Mouse (Mus musculus) hindbrain, embryonic 16.5 days (tissue): ENCODE data around the gene Abcc12. TPM values are rescaled to one million over a fixed set of nuclear protein-coding genes. Genes with fewer than 3 reads are reported as not detected.

Experiments
- ATAC-seq: fragments of 200-750 bp; cut with Nextera tagmentation; 2 replicates; pipeline ENCODE4 v1.8.0; 2017; ENCODE audit warnings: moderate TSS enrichment, moderate library complexity
- H3K27ac ChIP-seq: fragments of 300-500 bp; sonication (generic); 2 replicates; pipeline ENCODE4 v1.5.1; 2014; ENCODE audit warnings: low read depth, mild to moderate bottlenecking, control low read depth, low read length, moderate library complexity
- H3K27me3 ChIP-seq: fragments of 300-500 bp; sonication (generic); replicated peaks from 2 replicates; pipeline ENCODE4 v1.6.1; 2014; ENCODE audit warnings: low read length; ENCODE audit not compliant: control insufficient read depth, insufficient read depth
- H3K36me3 ChIP-seq: fragments of 300-500 bp; sonication (generic); 2 replicates; pipeline ENCODE4 v1.6.1; 2014; ENCODE audit warnings: mild to moderate bottlenecking, low read length, moderate library complexity, mixed read lengths; ENCODE audit not compliant: control insufficient read depth, insufficient read depth
- H3K4me1 ChIP-seq: fragments of 300-500 bp; sonication (generic); 2 replicates; pipeline ENCODE4 v1.6.1; 2014; ENCODE audit warnings: low read depth, low read length; ENCODE audit not compliant: control insufficient read depth, insufficient read depth
- H3K4me2 ChIP-seq: fragments of 300-500 bp; sonication (generic); 2 replicates; pipeline ENCODE4 v1.6.1; 2014; ENCODE audit warnings: mild to moderate bottlenecking, low read length, control low read depth, moderate library complexity
- H3K4me3 ChIP-seq: fragments of 300-500 bp; sonication (generic); 2 replicates; pipeline ENCODE4 v1.5.1; 2014; ENCODE audit warnings: mild to moderate bottlenecking, low read length, control low read depth, moderate library complexity
- H3K9ac ChIP-seq: fragments of 300-500 bp; sonication (generic); 2 replicates; pipeline ENCODE4 v1.6.1; 2014; ENCODE audit warnings: low read depth, mild to moderate bottlenecking, control low read depth, low read length, moderate library complexity
- H3K9me3 ChIP-seq: fragments of 300-500 bp; sonication (generic); 2 replicates; pipeline ENCODE4 v1.6.1; 2014; ENCODE audit warnings: mild to moderate bottlenecking, low read length, moderate library complexity; ENCODE audit not compliant: control insufficient read depth
- WGBS: fragments of 180-500 bp; shearing (Covaris S2); extraction: QIAGEN DNeasy Blood & Tissue Kit; methylation state at CpG from one replicate; pipeline ENCODE4 v1.1.7; 2014; 5-methylcytosine and 5-hydroxymethylcytosine counted together
- polyA plus RNA-seq: library from polyadenylated mRNA; unstranded; fragments of >200 nt; fragmentation: Nextera tagmentation; extraction: Ambion mirVana; gene quantifications from 2 replicates; pipeline ENCODE4 v1.2.1, GENCODE M21; 2015

Abcc12 gene
- polyA plus RNA-seq, 1 experiment from 2014 or later = 0.26 TPM

- Histone ChIP-seq H3K36me3 (no peaks in the 10 kb centered on the region), H3K27me3 (no peaks in the 10 kb centered on the region), H3K4me1 (no peaks in the 10 kb centered on the region), H3K9ac (no peak overlapping the region), H3K4me2 (no peak overlapping the region), H3K4me3 (no peak overlapping the region), H3K27ac (no peak overlapping the region), H3K9me3 (no peaks in the 10 kb centered on the region)
- ATAC-seq = no peak
- WGBS = 64% methylated on average over 2 of the region's 2 CpGs
Observed at GRCm38 (mm10) chr8:86603174-86603573, 22.7 kb upstream of the Abcc12 start.

GRCm38 (mm10) chr8:86600311-86600710, 19.8 kb upstream of the Abcc12 start:
- WGBS = 87% methylated on average over 3 of the region's 3 CpGs
- no peak for ATAC-seq
- Histone ChIP-seq H3K9me3 (no peaks in the 10 kb centered on the region), H3K27ac (no peak overlapping the region), H3K36me3 (no peaks in the 10 kb centered on the region), H3K4me1 (no peaks in the 10 kb centered on the region), H3K9ac (no peak overlapping the region), H3K4me3 (no peak overlapping the region), H3K27me3 (no peaks in the 10 kb centered on the region), H3K4me2 (no peak overlapping the region)

DNA sequence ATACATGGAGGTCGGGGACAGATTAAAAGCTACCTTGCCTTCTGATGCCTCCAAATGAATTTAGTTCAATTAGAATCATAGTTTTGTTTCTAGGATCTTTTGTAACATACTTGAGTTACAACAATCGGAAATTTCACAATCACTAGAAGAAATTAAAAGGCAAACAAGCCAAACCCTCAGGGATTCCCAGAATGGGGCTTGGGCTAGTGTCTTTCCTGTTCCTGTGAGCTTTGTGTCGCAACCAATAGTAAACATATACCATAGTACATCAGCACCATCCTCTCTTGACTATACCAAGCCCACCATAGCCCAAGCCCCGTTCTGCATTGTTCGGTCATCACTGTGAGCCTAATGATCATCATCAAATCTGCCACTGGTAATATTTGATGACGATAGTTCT, 18.8 kb upstream of the Abcc12 start:
- Histone ChIP-seq H3K36me3 (no peaks in the 10 kb centered on the region), H3K9me3 (no peaks in the 10 kb centered on the region), H3K9ac (no peak overlapping the region), H3K27ac (no peak overlapping the region), H3K4me1 (no peaks in the 10 kb centered on the region), H3K4me3 (no peak overlapping the region), H3K4me2 (no peak overlapping the region), H3K27me3 (no peaks in the 10 kb centered on the region)
- whole genome bisulfite sequencing = 90% methylated on average over 6 of the region's 6 CpGs
- ATAC-seq = no peak

DNA sequence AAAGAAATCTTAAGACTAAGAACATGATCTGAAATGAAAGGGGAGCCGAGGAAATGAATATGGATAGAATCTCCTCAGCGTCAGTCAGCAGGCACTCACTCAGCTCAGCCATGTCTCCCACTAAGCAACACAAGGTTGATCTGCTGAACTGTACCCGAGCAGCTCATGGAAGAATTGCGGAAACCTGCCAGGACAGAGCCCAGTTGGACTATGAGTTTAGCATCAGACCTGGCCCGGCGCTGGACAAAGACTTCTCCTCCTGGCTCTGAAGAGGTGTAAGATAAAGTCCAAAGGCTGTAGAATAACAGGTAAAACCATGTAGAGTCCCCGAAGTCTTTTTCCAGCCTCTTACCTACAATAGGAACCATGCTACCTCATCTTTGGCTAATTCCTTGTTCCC, 17.2 kb upstream of the Abcc12 start:
- 91% methylated on average over 7 of the region's 7 CpGs for WGBS
- Histone ChIP-seq H3K27me3 (no peaks in the 10 kb centered on the region), H3K4me2 (no peak overlapping the region), H3K9me3 (no peaks in the 10 kb centered on the region), H3K36me3 (no peaks in the 10 kb centered on the region), H3K9ac (no peak overlapping the region), H3K4me1 (no peaks in the 10 kb centered on the region), H3K27ac (no peak overlapping the region), H3K4me3 (no peak overlapping the region)
- no peak for ATAC-seq

GRCm38 (mm10) chr8:86595671-86596070, 15.2 kb upstream of the Abcc12 start:
- ATAC-seq = no peak
- H3K9ac ChIP-seq = no peak overlapping the region
- H3K4me1 ChIP-seq = no peaks in the 10 kb centered on the region
- no peak overlapping the region for H3K27ac ChIP-seq
- no peaks in the 10 kb centered on the region for H3K36me3 ChIP-seq
- H3K4me3 ChIP-seq = no peak overlapping the region
- H3K9me3 ChIP-seq = no peaks in the 10 kb centered on the region
- H3K4me2 ChIP-seq = no peak overlapping the region
- 86% methylated on average over 5 of the region's 5 CpGs for WGBS
- no peaks in the 10 kb centered on the region for H3K27me3 ChIP-seq

DNA sequence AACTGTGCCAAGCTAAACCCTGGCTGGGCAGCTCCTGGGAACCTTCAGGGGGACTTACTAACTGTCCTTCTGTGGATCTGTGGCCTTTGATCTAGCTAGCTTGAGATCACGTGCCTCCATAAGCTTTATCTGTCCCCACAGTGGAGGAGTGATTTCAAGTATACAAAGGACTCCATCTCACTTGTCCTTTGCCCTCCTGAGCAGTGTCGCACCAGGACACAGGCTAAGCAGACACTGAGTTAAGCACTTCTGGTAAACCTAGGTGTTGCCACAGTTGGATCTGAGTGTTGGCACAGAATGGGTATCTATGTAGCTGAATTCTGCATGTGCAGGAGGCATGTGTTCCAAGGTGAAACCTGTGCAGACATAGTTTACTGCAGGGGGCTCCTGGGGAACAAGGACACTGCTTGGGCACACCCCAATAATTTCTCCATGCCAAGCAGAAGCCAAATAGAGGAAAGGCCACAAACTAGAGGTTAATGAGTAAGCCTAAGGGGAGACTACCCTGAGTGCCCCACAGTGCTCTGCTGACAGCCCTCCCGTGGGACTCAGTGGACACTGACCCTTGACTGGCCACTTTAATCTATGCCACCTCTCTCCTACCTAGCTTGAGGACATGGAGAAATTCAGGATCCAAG, 13.8 kb upstream of the Abcc12 start:
- no peak for ATAC-seq
- no peak overlapping the region for H3K4me3 ChIP-seq
- no peak overlapping the region for H3K9ac ChIP-seq
- H3K27me3 ChIP-seq = no peaks in the 10 kb centered on the region
- no peaks in the 10 kb centered on the region for H3K9me3 ChIP-seq
- H3K27ac ChIP-seq = no peak overlapping the region
- H3K4me1 ChIP-seq = no peaks in the 10 kb centered on the region
- H3K4me2 ChIP-seq = no peak overlapping the region
- no peaks in the 10 kb centered on the region for H3K36me3 ChIP-seq
- 75% methylated on average over 3 of the region's 3 CpGs for WGBS

GRCm38 (mm10) chr8:86593099-86593498, 12.6 kb upstream of the Abcc12 start:
- Histone ChIP-seq H3K36me3 (no peaks in the 10 kb centered on the region), H3K4me1 (no peaks in the 10 kb centered on the region), H3K4me3 (no peak overlapping the region), H3K27me3 (no peaks in the 10 kb centered on the region), H3K9me3 (no peaks in the 10 kb centered on the region), H3K4me2 (no peak overlapping the region), H3K27ac (no peak overlapping the region), H3K9ac (no peak overlapping the region)
- no peak for ATAC-seq
- WGBS = 73% methylated on average over 10 of the region's 10 CpGs

DNA sequence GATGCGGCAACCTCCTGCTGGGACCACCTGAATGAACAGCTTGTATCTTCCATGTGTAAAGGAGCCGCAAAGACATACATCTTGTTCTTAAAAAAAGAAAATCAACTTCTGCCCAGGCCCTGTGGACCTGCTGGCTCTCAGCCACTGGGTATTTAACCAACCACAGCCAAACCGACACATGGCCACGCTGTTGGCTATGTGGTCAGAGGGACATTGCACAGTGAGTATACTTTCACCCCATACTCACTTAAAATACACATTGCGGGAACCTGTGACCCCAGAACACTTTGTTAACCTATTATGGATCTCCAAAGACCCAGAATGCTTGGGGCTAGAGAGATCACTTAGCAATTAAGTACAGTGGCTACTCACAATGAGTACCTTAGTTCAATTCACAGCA, 7.9 kb upstream of the Abcc12 start:
- H3K27ac ChIP-seq = no peak overlapping the region
- 91% methylated on average over 5 of the region's 5 CpGs for WGBS
- H3K4me3 ChIP-seq = no peak overlapping the region

DNA sequence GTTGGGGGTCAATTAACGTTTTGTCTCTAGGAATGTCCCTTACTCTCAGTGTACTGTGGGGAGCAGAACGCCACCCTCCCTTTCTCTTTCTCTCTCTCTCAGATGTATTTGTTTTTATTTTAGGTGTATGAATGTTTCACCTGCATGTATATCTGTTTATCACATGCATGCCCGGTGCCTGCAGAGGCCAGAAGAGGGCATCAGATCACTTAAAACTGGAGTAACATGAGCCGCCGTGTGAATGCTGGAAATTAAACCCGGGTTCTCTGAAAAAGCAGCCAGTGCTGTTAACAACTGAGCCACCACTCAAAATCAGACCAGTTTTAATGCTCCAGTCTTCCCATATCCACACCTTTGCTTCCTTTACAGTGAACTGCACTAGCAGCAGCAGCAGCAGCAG, 6.2 kb upstream of the Abcc12 start:
- no peak overlapping the region for H3K9ac ChIP-seq
- H3K4me2 ChIP-seq = no peak overlapping the region
- H3K9me3 ChIP-seq = no peaks in the 10 kb centered on the region
- H3K4me3 ChIP-seq = no peak overlapping the region
- ATAC-seq = no peak
- 53% methylated on average over 6 of the region's 6 CpGs for WGBS
- no peaks in the 10 kb centered on the region for H3K27me3 ChIP-seq
- no peaks in the 10 kb centered on the region for H3K36me3 ChIP-seq
- H3K4me1 ChIP-seq = peaks cover 2% of the 10 kb centered on the region; the same call in 1 of the 2 replicates
- H3K27ac ChIP-seq = no peak overlapping the region

More for the DNA sequence above, 7.9 kb upstream of the Abcc12 start:
- H3K36me3 ChIP-seq = no peaks in the 10 kb centered on the region
- no peak overlapping the region for H3K9ac ChIP-seq
- no peak overlapping the region for H3K4me2 ChIP-seq
- no peaks in the 10 kb centered on the region for H3K4me1 ChIP-seq
- no peaks in the 10 kb centered on the region for H3K9me3 ChIP-seq
- no peaks in the 10 kb centered on the region for H3K27me3 ChIP-seq
- no peak for ATAC-seq

- 45% methylated on average over 5 of the region's 5 CpGs for WGBS
- no peak overlapping the region for H3K4me3 ChIP-seq
- H3K4me1 ChIP-seq = peaks cover 2% of the 10 kb centered on the region; the same call in 1 of the 2 replicates
- H3K4me2 ChIP-seq = no peak overlapping the region
- H3K27me3 ChIP-seq = no peaks in the 10 kb centered on the region
- no peak overlapping the region for H3K9ac ChIP-seq
- no peaks in the 10 kb centered on the region for H3K36me3 ChIP-seq
- 0 out of 2 replicates have a peak, but pooled peaks have one; percentile 31 for ATAC-seq
- no peaks in the 10 kb centered on the region for H3K9me3 ChIP-seq
- no peak overlapping the region for H3K27ac ChIP-seq
Observed at GRCm38 (mm10) chr8:86586058-86586457, 5.6 kb upstream of the Abcc12 start.
